Mouse (Mus musculus) CH12F3 (cell line): ENCODE measurements around the gene 1700069L16Rik.

ENCODE experiments used
- in situ Hi-C: fragments of 300-500 bp; cut with MboI; formaldehyde crosslinking; loops from 2 replicates; pipeline ENCODE4 v1.14.3; 2020; ENCODE audit warnings: low sequenced_read_pairs

1700069L16Rik gene

DNA sequence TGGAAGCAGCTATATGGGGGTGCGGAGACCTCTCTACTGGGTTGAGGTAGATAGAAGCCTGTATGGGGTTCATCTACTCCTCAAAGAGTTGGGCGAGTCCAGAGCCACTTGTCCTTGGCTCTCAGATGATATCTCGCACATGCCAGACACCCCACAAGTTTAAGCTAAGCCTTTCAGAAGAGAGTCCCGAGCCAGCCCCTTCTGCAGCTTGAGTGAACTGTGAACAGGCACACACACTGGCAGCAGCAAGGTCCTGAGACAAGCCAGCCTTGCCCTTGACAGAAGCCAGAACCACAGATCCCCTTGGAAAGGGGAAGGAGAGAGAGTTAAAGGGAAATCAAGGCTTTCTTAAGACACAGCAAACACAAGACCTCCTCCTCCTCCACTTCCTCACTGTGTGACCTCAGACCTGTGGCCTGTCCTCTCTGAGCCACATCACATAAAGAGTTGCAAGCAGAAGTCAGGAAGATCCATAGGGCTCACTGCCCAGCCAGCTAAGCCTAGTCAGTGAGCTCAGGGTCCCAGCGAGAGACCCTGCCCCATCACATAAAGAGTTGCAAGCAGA is 75.8 kb downstream of the 1700069L16Rik start:
- in situ Hi-C loops: no loop called here

DNA sequence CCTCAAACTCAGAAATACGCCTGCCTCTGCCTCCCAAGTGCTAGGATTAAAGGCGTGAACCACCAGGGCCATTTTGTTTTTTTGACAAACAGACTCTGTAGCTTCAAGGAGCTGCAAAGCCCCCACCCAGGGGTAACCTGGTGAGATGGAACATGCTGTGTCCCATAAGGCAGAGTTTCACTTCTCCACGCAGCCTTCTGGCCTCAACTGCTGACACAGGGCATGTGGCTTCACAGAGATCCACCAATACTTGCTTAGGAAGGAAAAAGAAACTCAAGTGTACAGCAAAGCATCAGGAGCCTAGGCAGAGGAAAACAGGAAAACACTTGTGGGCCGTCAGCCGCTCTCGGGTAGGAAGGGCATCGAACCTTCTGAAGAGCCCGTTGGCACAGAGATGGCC is 77.4 kb downstream of the 1700069L16Rik start:
- in situ Hi-C loops: no loop called here

DNA sequence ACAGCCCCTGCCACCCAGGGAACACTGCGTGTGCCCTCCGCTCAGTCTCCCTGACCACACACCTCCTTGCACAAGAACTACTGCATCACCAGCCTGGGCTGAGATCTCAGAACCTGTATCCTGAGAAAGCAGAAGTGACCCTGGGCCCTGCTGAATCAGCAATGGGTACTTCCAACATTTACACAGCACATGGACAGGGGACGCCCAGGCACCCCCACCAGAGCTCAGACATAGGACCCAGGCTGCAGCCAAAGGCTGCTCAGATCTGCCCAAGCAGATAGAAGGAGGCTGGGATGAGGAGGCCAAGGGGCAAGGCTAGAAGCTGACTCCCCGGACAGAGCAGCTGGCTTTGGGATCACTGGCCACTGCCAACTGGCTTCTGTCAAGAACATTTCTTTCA is 80.1 kb downstream of the 1700069L16Rik start:
- in situ Hi-C loops: no loop called here

DNA sequence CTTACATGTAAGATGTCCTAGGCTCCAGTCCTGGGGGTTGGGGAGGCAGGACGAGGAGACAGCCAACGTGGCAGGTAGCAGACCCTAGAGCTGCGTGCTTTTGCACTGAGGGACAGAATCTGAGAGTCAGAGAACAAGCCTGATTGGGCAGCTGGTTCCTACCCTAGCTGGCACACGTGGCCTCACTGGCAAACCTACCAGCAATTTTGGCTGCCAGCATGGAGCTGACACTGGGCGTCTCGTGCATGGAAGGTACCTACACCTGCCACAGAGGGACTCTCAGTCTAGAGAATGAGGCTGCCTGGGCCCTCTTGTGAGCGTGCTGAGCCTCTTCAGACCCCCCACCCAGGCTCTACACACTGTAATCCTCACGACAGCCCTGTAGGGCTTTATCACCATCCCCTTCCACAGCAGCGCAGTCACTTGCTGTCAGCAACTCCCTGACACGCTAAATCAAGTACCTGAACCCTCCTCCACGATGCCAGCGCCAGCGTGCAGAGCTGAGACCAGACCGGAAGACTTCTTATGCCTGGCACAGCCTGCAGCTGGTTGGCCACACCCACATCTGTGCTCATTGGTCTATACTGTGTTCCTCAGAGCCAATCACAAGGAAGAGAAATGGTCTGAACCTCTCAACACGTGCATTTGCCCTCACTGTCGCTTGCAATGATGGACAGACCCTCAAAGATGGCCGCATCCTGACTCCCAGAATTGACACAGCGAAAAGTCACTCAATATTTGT is 81.3 kb downstream of the 1700069L16Rik start:
- in situ Hi-C loops: no loop called here
